Mouse (Mus musculus) liver, postnatal 0 days (tissue): Measurements from ENCODE around the gene H2-M10.1. TPM values are rescaled to one million over a fixed set of nuclear protein-coding genes. Genes with fewer than 3 reads are reported as not detected.

Experiments used
- ATAC-seq: fragments of 200-750 bp; cut with Nextera tagmentation; 2 replicates; pipeline ENCODE4 v1.8.0; 2017; ENCODE audit warnings: mild to moderate bottlenecking, moderate library complexity
- DNase-seq: peaks from one replicate; pipeline ENCODE4 v3.0.0-alpha.2; 2016
- H3K27ac ChIP-seq: fragments of 300-500 bp; sonication (generic); 2 replicates; pipeline ENCODE4 v1.5.1; 2014; ENCODE audit warnings: antibody characterized with exemption, moderate library complexity, mild to moderate bottlenecking, low read depth
- H3K27me3 ChIP-seq: fragments of 300-500 bp; sonication (generic); 2 replicates; pipeline ENCODE4 v1.6.1; 2014; ENCODE audit warnings: low read length, control low read depth, mixed read lengths; ENCODE audit not compliant: insufficient read depth
- H3K36me3 ChIP-seq: fragments of 300-500 bp; sonication (generic); replicated peaks from 2 replicates; pipeline ENCODE4 v1.6.1; 2014; ENCODE audit warnings: mild to moderate bottlenecking, control low read depth, low read length, moderate library complexity, mixed read lengths; ENCODE audit not compliant: insufficient read depth
- H3K4me1 ChIP-seq: fragments of 300-500 bp; sonication (generic); 2 replicates; pipeline ENCODE4 v1.6.1; 2014; ENCODE audit warnings: antibody characterized with exemption, mild to moderate bottlenecking, control low read depth; ENCODE audit not compliant: insufficient read depth
- H3K4me2 ChIP-seq: fragments of 300-500 bp; sonication (generic); 2 replicates; pipeline ENCODE4 v1.6.1; 2014; ENCODE audit warnings: low read depth, mild to moderate bottlenecking, low read length, moderate library complexity, mixed read lengths
- H3K4me3 ChIP-seq: fragments of 300-500 bp; sonication (generic); 2 replicates; pipeline ENCODE4 v1.5.1; 2014; ENCODE audit warnings: low read depth, low read length
- H3K9ac ChIP-seq: fragments of 300-500 bp; sonication (generic); replicated peaks from 2 replicates; pipeline ENCODE4 v1.6.1; 2014; ENCODE audit warnings: mild to moderate bottlenecking, moderate library complexity
- H3K9me3 ChIP-seq: fragments of 300-500 bp; sonication (generic); 2 replicates; pipeline ENCODE4 v1.6.1; 2016; ENCODE audit warnings: mild to moderate bottlenecking, control low read depth, low read length, mixed read lengths
- CTCF ChIP-seq: sonication (generic); IDR thresholded peaks from 2 replicates; pipeline ENCODE4 v1.5.1; 2016; ENCODE audit warnings: antibody characterized with exemption, low read depth
- EP300 ChIP-seq: IDR thresholded peaks from 2 replicates; pipeline ENCODE4 v1.6.1; 2016; ENCODE audit warnings: antibody characterized with exemption, low read depth, mild to moderate bottlenecking
- WGBS: fragments of 180-500 bp; shearing (Covaris S2); extraction: QIAGEN DNeasy Blood & Tissue Kit; methylation state at CpG from one replicate; pipeline ENCODE4 v1.1.7; 2014; ENCODE audit not compliant: insufficient replicate concordance; 5-methylcytosine and 5-hydroxymethylcytosine counted together
- polyA plus RNA-seq: library from polyadenylated mRNA; unstranded; fragments of >200 nt; fragmentation: Nextera tagmentation; extraction: Ambion mirVana; gene quantifications from 2 replicates; pipeline ENCODE4 v1.2.1, GENCODE M21; 2015

H2-M10.1 gene
- polyA plus RNA-seq, 1 experiment from 2014 or later, result not detected

GRCm38 (mm10) chr17:36274776-36275175, 51.2 kb downstream of the H2-M10.1 start:
- H3K4me3 ChIP-seq, result no peak overlapping the region
- H3K4me2 ChIP-seq, result no peak overlapping the region
- 89% methylated on average over 4 of the region's 4 CpGs for WGBS
- H3K27ac ChIP-seq, result no peak overlapping the region
- H3K27me3 ChIP-seq, result no peaks in the 10 kb centered on the region
- DNase-seq, result no peak
- TF ChIP-seq EP300 (no peak), CTCF (no peak)
- H3K9me3 ChIP-seq, result no peaks in the 10 kb centered on the region
- H3K36me3 ChIP-seq, result 0 out of 2 replicates have a peak, but pooled peaks cover 7% of the 10 kb centered on the region
- ATAC-seq, result no peak
- no peak overlapping the region for H3K9ac ChIP-seq
- peaks cover 18% of the 10 kb centered on the region for H3K4me1 ChIP-seq

GRCm38 (mm10) chr17:36273796-36274195, 52.2 kb downstream of the H2-M10.1 start:
- ATAC-seq (no peak), DNase-seq (no peak)
- TF ChIP-seq EP300 (no peak), CTCF (no peak)
- Histone ChIP-seq H3K4me2 (no peak overlapping the region), H3K4me3 (no peak overlapping the region), H3K9me3 (no peaks in the 10 kb centered on the region), H3K4me1 (peaks cover 18% of the 10 kb centered on the region), H3K9ac (no peak overlapping the region), H3K36me3 (peaks cover 7% of the 10 kb centered on the region; the same call in 1 of the 2 replicates), H3K27ac (no peak overlapping the region), H3K27me3 (no peaks in the 10 kb centered on the region)
- WGBS, result 67% methylated on average over 4 of the region's 4 CpGs

Other genes with a start within 250 kb of the H2-M10.1 start
- not detected in 2 replicates for gene Gm19684, start 204.5 kb downstream of the H2-M10.1 start, polyA plus RNA-seq
- gene Gm7030, start 196.7 kb downstream of the H2-M10.1 start, polyA plus RNA-seq, result not detected in 2 replicates
- not detected in 2 replicates for gene Gm8909, start 157.6 kb downstream of the H2-M10.1 start, polyA plus RNA-seq
- not detected in 2 replicates for gene H2-T3, start 135.9 kb downstream of the H2-M10.1 start, polyA plus RNA-seq
- 53.2 and 55.1 TPM in 2 replicates for gene Rpp21, start 68.1 kb downstream of the H2-M10.1 start, polyA plus RNA-seq
- 2.7 and 3.6 TPM in 2 replicates for gene Trim39, start 53.9 kb downstream of the H2-M10.1 start, polyA plus RNA-seq
- not detected in 2 replicates for gene H2-M10.2, start 39.7 kb downstream of the H2-M10.1 start, polyA plus RNA-seq
- gene H2-M10.3, start 42.3 kb upstream of the H2-M10.1 start, polyA plus RNA-seq, result not detected in 2 replicates
- not detected in 2 replicates for gene H2-M10.4, start 136.2 kb upstream of the H2-M10.1 start, polyA plus RNA-seq
- gene H2-M11, start 220.9 kb upstream of the H2-M10.1 start, polyA plus RNA-seq, result not detected in 2 replicates